Mouse (Mus musculus) mammary gland, adult 2 months (tissue): ENCODE data around the gene Gm5728. TPM values are rescaled to one million over a fixed set of nuclear protein-coding genes. Genes with fewer than 3 reads are reported as not detected.

ENCODE experiments used
- polyA plus RNA-seq: library from polyadenylated mRNA; depleted of rRNA; stranded (reverse); fragments of >200 nt; gene quantifications from 2 replicates; pipeline ENCODE4 v1.2.3, GENCODE M21; 2012; ENCODE audit warnings: low replicate concordance; rRNA removed

The Gm5728 gene
- polyA plus RNA-seq, result not detected in 2 replicates

GRCm38 (mm10) chr7:20375310-20375709, at the start of gene Gm5728:
Gm5728 (minus strand) TSS chr7:20375410.

DNA sequence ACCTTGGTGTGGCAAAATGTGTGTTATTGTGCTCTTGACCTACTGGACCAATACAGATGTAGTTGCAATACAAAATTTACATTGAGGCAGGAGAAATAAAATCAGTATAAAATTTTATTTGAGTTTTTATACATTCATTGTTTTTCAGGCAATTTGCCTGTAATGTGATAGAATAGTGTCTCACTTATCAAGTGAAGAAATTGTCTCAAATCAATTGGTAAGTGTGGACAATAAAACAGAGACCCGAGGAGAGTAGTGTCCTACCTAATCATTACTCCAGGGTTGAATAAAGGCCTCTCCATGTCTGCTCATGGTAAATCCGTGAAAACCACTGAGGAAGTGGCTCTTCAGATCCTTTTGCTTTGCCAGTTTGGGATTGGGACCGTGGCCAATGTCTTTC, 42.4 kb upstream of the Gm5728 start, which contains the start of gene Vmn1r100:
Gene Vmn1r100, plus strand, starts transcription at position 301 of the 400 bp plus-strand sequence.

DNA sequence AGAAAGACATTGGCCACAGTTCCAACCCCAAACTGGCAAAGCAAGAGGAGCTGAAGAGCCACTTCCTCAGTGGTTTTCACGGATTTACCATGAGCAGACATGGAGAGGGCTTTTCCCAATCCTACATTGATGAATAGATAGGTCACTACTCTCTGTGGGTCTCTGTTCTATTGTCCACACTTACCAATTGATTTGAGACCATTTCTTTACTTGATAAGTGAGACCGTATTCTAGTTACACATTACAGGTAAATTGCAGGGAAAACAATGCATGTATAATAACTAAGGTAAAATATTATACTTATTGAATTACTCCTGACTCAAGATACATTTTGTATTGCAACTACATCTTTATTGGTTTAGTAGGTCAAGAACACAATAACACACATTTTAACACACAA, 41.2 kb downstream of the Gm5728 start, which contains the start of gene Gm4133:
Gene Gm4133, minus strand, starts transcription at position 101 of the 400 bp plus-strand sequence.

Other genes starting within 250 kb of the Gm5728 start
- not detected in 2 replicates for gene Vmn1r93, start 236.3 kb downstream of the Gm5728 start, polyA plus RNA-seq
- gene Vmn1r94, start 207.0 kb downstream of the Gm5728 start, polyA plus RNA-seq, result not detected in 2 replicates
- gene Vmn1r95, start 181.7 kb downstream of the Gm5728 start, polyA plus RNA-seq, result not detected in 2 replicates
- gene Gm6164, start 169.8 kb downstream of the Gm5728 start, polyA plus RNA-seq, result not detected in 2 replicates
- gene Gm4498, start 141.6 kb downstream of the Gm5728 start, polyA plus RNA-seq, result not detected in 2 replicates
- not detected in 2 replicates for gene Gm5890, start 112.6 kb downstream of the Gm5728 start, polyA plus RNA-seq
- not detected in 2 replicates for gene Gm4133, start 41.3 kb downstream of the Gm5728 start, polyA plus RNA-seq
- not detected in 2 replicates for gene Vmn1r100, start 42.5 kb upstream of the Gm5728 start, polyA plus RNA-seq
- gene Vmn1r101, start 67.2 kb upstream of the Gm5728 start, polyA plus RNA-seq, result not detected in 2 replicates
- gene Gm10670, start 99.5 kb upstream of the Gm5728 start, polyA plus RNA-seq, result not detected in 2 replicates
- gene Vmn1r103, start 135.1 kb upstream of the Gm5728 start, polyA plus RNA-seq, result not detected in 2 replicates
- gene Vmn1r104, start 158.4 kb upstream of the Gm5728 start, polyA plus RNA-seq, result not detected in 2 replicates
- gene Gm5726, start 170.3 kb upstream of the Gm5728 start, polyA plus RNA-seq, result not detected in 2 replicates
- not detected in 2 replicates for gene Gm4141, start 200.8 kb upstream of the Gm5728 start, polyA plus RNA-seq
- not detected in 2 replicates for gene Gm4513, start 223.6 kb upstream of the Gm5728 start, polyA plus RNA-seq